Mouse (Mus musculus) liver, embryonic 12.5 days (tissue): ENCODE measurements at regions not wholly inside any gene's neighbourhood (a gene's known extent, or its start where the extent isn't known, plus 50 kb on each side); places are given as distances from the start of the nearest gene placed in this dataset.

ENCODE experiments used
- ATAC-seq: fragments of 200-750 bp; cut with Nextera tagmentation; 2 replicates; pipeline ENCODE4 v1.8.0; 2017; ENCODE audit warnings: moderate number of reproducible peaks, mild to moderate bottlenecking, moderate library complexity
- H3K27ac ChIP-seq: fragments of 300-500 bp; sonication (generic); 2 replicates; pipeline ENCODE4 v1.5.1; 2016; ENCODE audit warnings: mild to moderate bottlenecking
- H3K27me3 ChIP-seq: fragments of 300-500 bp; sonication (generic); replicated peaks from 2 replicates; pipeline ENCODE4 v1.6.1; 2016; ENCODE audit warnings: mild to moderate bottlenecking, moderate library complexity
- H3K36me3 ChIP-seq: fragments of 300-500 bp; sonication (generic); 2 replicates; pipeline ENCODE4 v1.6.1; 2016; ENCODE audit warnings: mild to moderate bottlenecking, moderate library complexity
- H3K4me1 ChIP-seq: fragments of 300-500 bp; sonication (generic); 2 replicates; pipeline ENCODE4 v1.6.1; 2016
- H3K4me2 ChIP-seq: fragments of 300-500 bp; sonication (generic); 2 replicates; pipeline ENCODE4 v1.6.1; 2016; ENCODE audit warnings: mild to moderate bottlenecking, moderate library complexity
- H3K4me3 ChIP-seq: fragments of 300-500 bp; sonication (generic); 2 replicates; pipeline ENCODE4 v1.5.1; 2016; ENCODE audit warnings: mild to moderate bottlenecking, moderate library complexity
- H3K9ac ChIP-seq: fragments of 300-500 bp; sonication (generic); 2 replicates; pipeline ENCODE4 v1.6.1; 2016; ENCODE audit warnings: mild to moderate bottlenecking, moderate library complexity
- H3K9me3 ChIP-seq: fragments of 300-500 bp; sonication (generic); replicated peaks from 2 replicates; pipeline ENCODE4 v1.6.1; 2016; ENCODE audit warnings: mild to moderate bottlenecking, moderate library complexity
- WGBS: fragments of 180-500 bp; shearing (Covaris S2); methylation state at CpG from one replicate; pipeline ENCODE4 v1.1.7; 2016; ENCODE audit not compliant: insufficient replicate concordance; 5-methylcytosine and 5-hydroxymethylcytosine counted together

GRCm38 (mm10) chr5:44863349-44863748, 63.9 kb upstream of the Ldb2 start:
- ATAC-seq: no peak

DNA sequence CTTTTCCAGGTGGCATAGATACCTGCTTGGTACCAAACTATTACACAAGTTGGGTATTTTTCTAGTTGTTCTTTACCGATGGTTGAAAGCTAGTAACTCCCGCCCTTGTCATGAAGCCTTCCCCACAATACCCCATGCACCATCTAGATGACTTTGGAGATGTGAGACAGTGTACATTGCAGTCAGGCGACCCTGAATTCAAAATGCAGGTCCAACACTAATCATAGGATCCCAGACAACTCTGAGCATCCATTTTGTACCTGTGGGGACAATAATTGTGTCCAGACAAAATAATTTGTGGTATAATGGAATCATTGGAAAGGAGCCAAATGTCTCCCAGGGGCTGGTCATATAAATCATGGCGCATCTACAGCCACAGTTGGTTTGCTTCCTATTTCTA, 54.7 kb upstream of the Ldb2 start:
- Histone ChIP-seq H3K9me3 (no peaks in the 10 kb centered on the region), H3K4me3 (no peak overlapping the region), H3K4me1 (no peaks in the 10 kb centered on the region), H3K36me3 (no peaks in the 10 kb centered on the region), H3K9ac (no peak overlapping the region), H3K4me2 (no peak overlapping the region), H3K27ac (no peak overlapping the region), H3K27me3 (no peaks in the 10 kb centered on the region)
- ATAC-seq: no peak
- WGBS: 52% methylated on average over 4 of the region's 4 CpGs

More at GRCm38 (mm10) chr5:44863349-44863748, 63.9 kb upstream of the Ldb2 start:
- Histone ChIP-seq H3K9me3 (no peaks in the 10 kb centered on the region), H3K9ac (no peak overlapping the region), H3K27ac (no peak overlapping the region), H3K4me1 (no peaks in the 10 kb centered on the region), H3K36me3 (no peaks in the 10 kb centered on the region), H3K4me3 (no peak overlapping the region), H3K4me2 (no peak overlapping the region), H3K27me3 (no peaks in the 10 kb centered on the region)
- WGBS: 53% methylated on average over 3 of the region's 3 CpGs
